Comparison of ENCODE assay signal across 9 mouse cellular contexts in the genomic region with DNA sequence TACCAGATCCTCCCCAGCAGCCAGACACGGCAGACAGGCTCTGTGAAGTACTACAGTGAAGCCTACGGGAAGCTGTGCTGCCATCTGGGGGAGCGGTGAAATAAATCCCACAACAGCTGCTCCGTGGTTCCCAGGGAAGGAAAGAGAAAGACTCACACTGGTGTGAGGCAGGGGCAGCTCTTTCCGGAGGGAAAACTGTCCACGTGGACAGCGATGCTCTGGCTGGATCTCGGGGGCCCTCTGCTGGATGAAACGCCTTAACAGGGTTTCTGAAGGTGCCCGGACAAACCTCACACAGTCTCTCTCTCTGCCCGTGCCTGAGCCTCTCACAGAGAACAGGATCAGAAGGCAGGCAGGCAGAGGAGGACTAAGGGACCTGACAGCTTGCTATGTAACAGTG. TPM values are rescaled to one million over a fixed set of nuclear protein-coding genes. Genes with fewer than 3 reads are reported as not detected.
DNase-seq lines count a peak whose midpoint lies in the region; ATAC-seq and TF ChIP-seq lines count a peak whose summit lies in the region.
"Had no signal": no experiment of that assay in that cellular context is flagged by ENCODE, and none has a peak within 500 bp of the region (broad histone marks: within the 10 kb centered on the region; RNA-seq: fewer than 3 reads in every experiment).

No protein-coding gene starts in this region.

- peak overlapping the region; percentile 57 for H3K9ac ChIP-seq in ES-E14 (ENCODE audit: insufficient read depth, low read depth, low read length, poor library complexity, severe bottlenecking)

- no peaks in the 10 kb centered on the region for H3K36me3 ChIP-seq in ES-E14 (ENCODE audit: control insufficient read depth, insufficient read depth, low read length, poor library complexity, severe bottlenecking)
- no peaks in the 10 kb centered on the region for H3K36me3 ChIP-seq in hindbrain, embryonic 10.5 days

- peak; percentile 56 for DNase-seq in ES-E14 (ENCODE audit: low read depth, low spot score)
- peak; percentile 95 for DNase-seq in cerebellum, adult 8-10 months
- DNase-seq in frontal cortex, adult 2 months (ENCODE audit: extremely low spot score in 1 of 2, low spot score in 1 of 2), result peak; percentile 80 to 93
- peak; percentile 87 for DNase-seq in hindbrain, embryonic 10.5 days (ENCODE audit: low spot score)
- DNase-seq in layer of hippocampus, adult 8-10 months (ENCODE audit: low spot score in 2 of 2), result peak; percentile 80 to 83
- peak; percentile 71 for DNase-seq in lung, adult 2 months
- DNase-seq in testis, postnatal 14 days (ENCODE audit: low spot score), result peak; percentile 43

- no peak overlapping the region for H3K27ac ChIP-seq in ES-E14 (ENCODE audit: insufficient read depth, low read depth, low read length, poor library complexity, severe bottlenecking)
- peak overlapping the region; percentile 84 for H3K27ac ChIP-seq in hindbrain, embryonic 10.5 days
- H3K27ac ChIP-seq: macrophage had no signal

- peaks cover 10% of the 10 kb centered on the region; the same call in 1 of the 2 replicates for H3K27me3 ChIP-seq in hindbrain, embryonic 10.5 days (ENCODE audit: insufficient read depth, poor library complexity, severe bottlenecking)

- H3K4me3 ChIP-seq in ES-E14 (ENCODE audit: insufficient read depth in 1 of 2, low read depth in 1 of 2, low read length in 2 of 2, poor library complexity in 1 of 2, severe bottlenecking in 1 of 2), result no peak overlapping the region
- H3K4me3 ChIP-seq in hindbrain, embryonic 10.5 days, result peak overlapping the region; percentile 28
- no peak overlapping the region for H3K4me3 ChIP-seq in lung, adult 2 months (replicated peaks; ENCODE audit: extremely low read depth, low read depth, low read length)

- peak; percentile 68 for TF ChIP-seq CTCF in lung, adult 2 months (IDR thresholded peaks at IDR 0.05; ENCODE audit: insufficient read depth, low read length)

- peak; percentile 52; the same call in 1 of the 2 replicates for ATAC-seq in neutrophil, adult 5-6 weeks (ENCODE audit: extremely low read depth, insufficient number of reproducible peaks, low FRiP score, poor library complexity, severe bottlenecking)

- WGBS in hindbrain, embryonic 10.5 days, result 4% methylated on average over 11 of the region's 11 CpGs
- WGBS in lung, adult 2 months, result 2% methylated on average over 11 of the region's 11 CpGs

- H3K4me1 ChIP-seq in ES-E14 (ENCODE audit: control insufficient read depth in 2 of 2, insufficient read depth in 2 of 2, low read length in 2 of 2, poor library complexity in 1 of 2), result peaks cover 4 to 7% of the 10 kb centered on the region in 2 experiments; a peak in 1 of 4 replicates
- H3K4me1 ChIP-seq in hindbrain, embryonic 10.5 days (replicated peaks), result peaks cover 34% of the 10 kb centered on the region
- H3K4me1 ChIP-seq in lung, adult 2 months (ENCODE audit: control insufficient read depth, insufficient read depth, low read length), result peaks cover 3% of the 10 kb centered on the region

- TF ChIP-seq POLR2A in lung, adult 2 months (IDR thresholded peaks at IDR 0.05; ENCODE audit: borderline replicate concordance, extremely low read depth, low read depth, low read length), result no peak

- in situ Hi-C loops in ES-E14 (cut with MboI; ENCODE audit: low sequenced_read_pairs in 2 of 2, unreplicated experiment in 2 of 2), result no loop called here

- no peaks in the 10 kb centered on the region for H3K9me3 ChIP-seq in ES-E14 (ENCODE audit: control insufficient read depth, insufficient read depth, low read depth, low read length)
- H3K9me3 ChIP-seq in hindbrain, embryonic 10.5 days, result no peaks in the 10 kb centered on the region

TF ChIP-seq in ES-E14, 5 proteins besides CTCF, POLR2A, EP300 and RAD21:
- TF ChIP-seq ZC3H11A (IDR thresholded peaks at IDR 0.05; ENCODE audit: borderline replicate concordance, low read depth, low read length) (peak; percentile 35; the same call in 1 of the 2 replicates), MAFK (IDR thresholded peaks at IDR 0.05; ENCODE audit: insufficient read depth, low read depth, low read length) (no peak)
TF ChIP-seq in ES-E14: peak in this region for 1.

RNA-seq across cellular contexts. Expression of a gene that starts 53.1 kb away (rescaled TPM):
- total RNA-seq in ES-E14 (2012; rRNA removed), result 17.0 and 19.5 TPM in 2 replicates
- polyA plus RNA-seq in frontal cortex, adult 2 months (2012; rRNA removed), result 217 and 235 TPM in 2 replicates
- polyA plus RNA-seq in hindbrain, embryonic 10.5 days (2016; fragmentation: Nextera tagmentation; extraction: Ambion mirVana), result 14.9 and 19.3 TPM in 2 replicates
- 100 to 1,000 TPM; 144 to 189 (median 169) TPM for total RNA-seq in layer of hippocampus, adult 8-10 months (2022)
- polyA plus RNA-seq in lung, adult 2 months (2012; rRNA removed), result 33.1 and 38.1 TPM in 2 replicates
- total RNA-seq in neutrophil, adult 5-6 weeks (2017), result 0.58 and 4.3 TPM in 2 replicates
- polyA plus RNA-seq: macrophage had no signal

RNA-seq across cellular contexts. Expression of a gene that starts 58.5 kb away (rescaled TPM):
- 16.4 and 17.8 TPM in 2 replicates for total RNA-seq in ES-E14 (2012; rRNA removed)
- polyA plus RNA-seq in frontal cortex, adult 2 months (2012; rRNA removed), result 41.0 and 42.9 TPM in 2 replicates
- 115 and 118 TPM in 2 replicates for polyA plus RNA-seq in hindbrain, embryonic 10.5 days (2016; fragmentation: Nextera tagmentation; extraction: Ambion mirVana)
- 10 to 100 TPM; 24.1 to 35.0 (median 31.4) TPM for total RNA-seq in layer of hippocampus, adult 8-10 months (2022)
- polyA plus RNA-seq in lung, adult 2 months (2012; rRNA removed), result 56.7 and 59.3 TPM in 2 replicates
- 19.2 and 20.4 TPM in 2 replicates for total RNA-seq in neutrophil, adult 5-6 weeks (2017)

Comparison
In these comparisons a context has a peak if more than half of its experiments do, and no peak if none do; other contexts are left out.
1. DNase-seq: peak in every context shown above with its lines; median percentile 95 in cerebellum, adult 8-10 months; 87 in hindbrain, embryonic 10.5 days; 86 in frontal cortex, adult 2 months; 82 in layer of hippocampus, adult 8-10 months; 71 in lung, adult 2 months; 56 in ES-E14; 43 in testis, postnatal 14 days.